8 mouse cellular contexts compared by ENCODE assay signal in the genomic region with DNA sequence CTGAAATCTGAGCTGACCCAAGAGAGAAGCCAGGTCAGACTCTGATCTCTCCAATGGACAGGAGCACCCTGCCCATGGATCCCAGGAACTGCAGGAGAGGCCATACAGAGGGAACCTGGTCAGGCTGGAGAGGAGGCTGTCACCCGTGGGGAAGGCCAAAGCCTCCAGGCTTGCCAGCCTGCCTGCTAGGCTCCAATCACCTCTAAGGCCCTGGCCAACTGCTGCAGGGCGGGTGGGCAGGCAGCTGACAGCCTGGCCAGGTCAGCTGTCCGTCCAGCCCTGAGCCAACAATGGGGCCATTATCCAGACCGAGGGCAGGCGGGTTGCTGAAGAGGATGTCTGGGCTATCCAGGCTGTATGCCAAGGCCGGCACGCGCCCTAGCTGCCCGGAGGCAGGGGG. TPM values are rescaled to one million over a fixed set of nuclear protein-coding genes. Genes with fewer than 3 reads are reported as not detected.
DNase-seq lines count a peak whose midpoint lies in the region; ATAC-seq lines count a peak whose summit lies in the region.
"Had no signal": no experiment of that assay in that cellular context is flagged by ENCODE, and none has a peak within 500 bp of the region (broad histone marks: within the 10 kb centered on the region; RNA-seq: fewer than 3 reads in every experiment).

No protein-coding gene starts in this region.

- H3K36me3 ChIP-seq in limb, embryonic 10.5 days: peaks cover 73% of the 10 kb centered on the region
- peaks cover 21% of the 10 kb centered on the region for H3K36me3 ChIP-seq in midbrain, embryonic 15.5 days (replicated peaks)

- H3K4me3 ChIP-seq in limb, embryonic 10.5 days: no peak overlapping the region
- H3K4me3 ChIP-seq in midbrain, embryonic 15.5 days: no peak overlapping the region
- H3K4me3 ChIP-seq: megakaryocyte, embryonic 14.5 days had no signal

- DNase-seq in layer of hippocampus, postnatal 10 days (ENCODE audit: low spot score in 2 of 2): peak; percentile 50 to 53
- DNase-seq in layer of hippocampus, postnatal 25 days (ENCODE audit: extremely low spot score in 1 of 2, low spot score in 1 of 2): no peak
- peak; percentile 91 for DNase-seq in brain, adult 2 months (ENCODE audit: low read depth, low spot score)
- peak; percentile 68 for DNase-seq in cerebellum, adult 8-10 months
- DNase-seq in limb, embryonic 10.5 days (ENCODE audit: low spot score): no peak
- no peak for DNase-seq in spleen, postnatal 36 days (ENCODE audit: low spot score in 2 of 2)

- no peak overlapping the region for H3K4me2 ChIP-seq in midbrain, embryonic 15.5 days

- H3K4me1 ChIP-seq in limb, embryonic 10.5 days: peaks cover 65% of the 10 kb centered on the region
- H3K4me1 ChIP-seq in midbrain, embryonic 15.5 days: peaks cover 58% of the 10 kb centered on the region

- no peaks in the 10 kb centered on the region for H3K27me3 ChIP-seq in limb, embryonic 10.5 days (ENCODE audit: low read depth, poor library complexity, severe bottlenecking)
- H3K27me3 ChIP-seq in midbrain, embryonic 15.5 days (replicated peaks): no peaks in the 10 kb centered on the region

- H3K9me3 ChIP-seq in limb, embryonic 10.5 days (replicated peaks): no peaks in the 10 kb centered on the region
- H3K9me3 ChIP-seq in midbrain, embryonic 15.5 days: no peaks in the 10 kb centered on the region
- H3K9me3 ChIP-seq: megakaryocyte, embryonic 14.5 days had no signal

- H3K27ac ChIP-seq in limb, embryonic 10.5 days: peak overlapping the region; percentile 37
- no peak overlapping the region for H3K27ac ChIP-seq in midbrain, embryonic 15.5 days

- 91% methylated on average over 9 of the region's 9 CpGs for WGBS in limb, embryonic 10.5 days
- 76% methylated on average over 9 of the region's 9 CpGs for WGBS in midbrain, embryonic 15.5 days

- no peak for ATAC-seq in midbrain, embryonic 15.5 days (replicated peaks)

- no peak overlapping the region for H3K9ac ChIP-seq in midbrain, embryonic 15.5 days

RNA-seq across cellular contexts. Expression of a gene that starts 14.1 kb away (rescaled TPM):
- 100 to 1,000 TPM; 159 to 169 TPM for total RNA-seq in layer of hippocampus, postnatal 10 days (2021)
- total RNA-seq in layer of hippocampus, postnatal 25 days (2021): 100 to 1,000 TPM; 120 to 129 TPM
- 28.6 and 29.5 TPM in 2 replicates for polyA plus RNA-seq in limb, embryonic 10.5 days (2016; fragmentation: Nextera tagmentation; extraction: Ambion mirVana)
- 85.3 and 88.3 TPM in 2 replicates for polyA plus RNA-seq in midbrain, embryonic 15.5 days (2015; fragmentation: Nextera tagmentation; extraction: Ambion mirVana)

Comparison
In these comparisons a context has a peak if more than half of its experiments do, and no peak if none do; other contexts are left out.
1. DNase-seq: peak in layer of hippocampus, postnatal 10 days (2 of 2), brain, adult 2 months (single experiment) and cerebellum, adult 8-10 months (single experiment); none in layer of hippocampus, postnatal 25 days (0 of 2), limb, embryonic 10.5 days (single experiment) and spleen, postnatal 36 days (0 of 2).